ENCODE assay signal across 8 mouse cellular contexts in the genomic region with DNA sequence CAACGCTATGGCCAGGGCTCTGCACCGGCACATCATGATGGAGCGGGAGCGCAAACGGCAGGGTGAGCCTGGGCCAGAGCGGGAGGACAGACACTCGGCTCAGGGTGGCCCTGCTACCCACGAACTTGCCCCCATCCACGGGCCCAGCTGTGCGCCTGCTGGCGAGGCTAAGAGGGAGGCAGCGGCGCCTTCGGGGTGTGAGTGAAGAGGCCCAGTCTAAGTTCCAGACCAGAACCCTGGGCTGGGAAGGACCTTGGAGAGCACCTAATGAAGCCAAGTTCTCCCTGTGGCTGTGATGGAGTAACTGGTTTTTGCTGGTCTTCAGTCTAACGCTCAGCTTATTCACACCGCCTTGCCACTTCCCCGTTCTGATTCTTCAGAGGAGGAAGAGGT. TPM values are rescaled to one million over a fixed set of nuclear protein-coding genes. Genes with fewer than 3 reads are reported as not detected.
A peak's percentile ranks its signal among the peaks of the same experiment; 100 is the strongest.
DNase-seq lines count a peak whose midpoint lies in the region; ATAC-seq and TF ChIP-seq lines count a peak whose summit lies in the region.

No protein-coding gene starts in this region.

- TF ChIP-seq CTCF in left cerebral cortex, adult 2 months (IDR thresholded peaks at IDR 0.05), result no peak

- no peaks in the 10 kb centered on the region for H3K9me3 ChIP-seq in hindbrain, embryonic 16.5 days (ENCODE audit: control insufficient read depth, low read length)
- no peaks in the 10 kb centered on the region for H3K9me3 ChIP-seq in midbrain, embryonic 12.5 days

- peak overlapping the region; percentile 98 for H3K27ac ChIP-seq in left cerebral cortex, adult 2 months
- peak overlapping the region; percentile 88 for H3K27ac ChIP-seq in hindbrain, embryonic 16.5 days (ENCODE audit: low read depth, low read length)
- peak overlapping the region; percentile 87 for H3K27ac ChIP-seq in midbrain, embryonic 12.5 days (replicated peaks)

- intact Hi-C loops in left cerebral cortex, adult 2 months (cut with DNase I), result no loop called here
- intact Hi-C loops in left cerebral cortex, postnatal 14 days (cut with DNase I), result loop anchor here (5.0 kb wide), 1 partner anchor 242 kb away; a partner anchor contains a TSS

- H3K36me3 ChIP-seq in hindbrain, embryonic 16.5 days (ENCODE audit: control insufficient read depth, insufficient read depth, low read length), result peaks cover 63% of the 10 kb centered on the region
- H3K36me3 ChIP-seq in midbrain, embryonic 12.5 days, result peaks cover 81% of the 10 kb centered on the region

- no peaks in the 10 kb centered on the region for H3K27me3 ChIP-seq in hindbrain, embryonic 16.5 days (replicated peaks; ENCODE audit: control insufficient read depth, insufficient read depth, low read length)
- H3K27me3 ChIP-seq in midbrain, embryonic 12.5 days, result no peaks in the 10 kb centered on the region

- H3K4me1 ChIP-seq in hindbrain, embryonic 16.5 days (ENCODE audit: control insufficient read depth, insufficient read depth, low read depth, low read length), result peaks cover 28% of the 10 kb centered on the region
- H3K4me1 ChIP-seq in midbrain, embryonic 12.5 days, result peaks cover 40% of the 10 kb centered on the region

- no peak for DNase-seq in left cerebral cortex, adult 2 months (ENCODE audit: extremely low spot score in 1 of 2, low spot score in 2 of 2)
- no peak for DNase-seq in left cerebral cortex, postnatal 14 days (ENCODE audit: low spot score in 2 of 2)
- no peak for DNase-seq in right cerebral cortex, adult 18-20 months
- no peak for DNase-seq in right cerebral cortex, postnatal 14 days
- no peak for DNase-seq in adrenal gland, postnatal 25 days

- H3K4me2 ChIP-seq in hindbrain, embryonic 16.5 days (ENCODE audit: low read length), result peak overlapping the region; percentile 99
- peak overlapping the region; percentile 99 for H3K4me2 ChIP-seq in midbrain, embryonic 12.5 days (replicated peaks)

- peak overlapping the region; percentile 89 for H3K9ac ChIP-seq in hindbrain, embryonic 16.5 days (ENCODE audit: low read depth, low read length)
- H3K9ac ChIP-seq in midbrain, embryonic 12.5 days (replicated peaks), result peak overlapping the region; percentile 95

- 0 out of 2 replicates have a peak, but pooled peaks have one; percentile 2 for ATAC-seq in common myeloid progenitor, adult 5-6 weeks (replicated peaks; ENCODE audit: low read depth, poor library complexity, severe bottlenecking)
- no peak for ATAC-seq in hindbrain, embryonic 16.5 days
- no peak; the same call in 1 of the 2 replicates for ATAC-seq in midbrain, embryonic 12.5 days (ENCODE audit: low FRiP score, low read depth)

- 2% methylated on average over 16 of the region's 17 CpGs for WGBS in hindbrain, embryonic 16.5 days
- WGBS in midbrain, embryonic 12.5 days, result 1% methylated on average over 17 of the region's 17 CpGs

- H3K4me3 ChIP-seq in left cerebral cortex, adult 2 months, result peak overlapping the region; percentile 97
- H3K4me3 ChIP-seq in hindbrain, embryonic 16.5 days (ENCODE audit: low read length), result peak overlapping the region; percentile 86
- H3K4me3 ChIP-seq in midbrain, embryonic 12.5 days, result peak overlapping the region; percentile 92

RNA-seq across cellular contexts. Expression of a gene that starts 0.7 kb away (rescaled TPM):
- 10 to 100 TPM; 31.0 to 31.7 TPM for total RNA-seq in left cerebral cortex, adult 2 months (2021)
- 10 to 100 TPM; 24.9 to 26.0 TPM for total RNA-seq in left cerebral cortex, postnatal 14 days (2021)
- total RNA-seq in common myeloid progenitor, adult 5-6 weeks (2017), result 42.0 and 78.8 TPM in 2 replicates
- 55.2 and 65.7 TPM in 2 replicates for polyA plus RNA-seq in hindbrain, embryonic 16.5 days (2015; fragmentation: Nextera tagmentation; extraction: Ambion mirVana)
- polyA plus RNA-seq in midbrain, embryonic 12.5 days (2016; fragmentation: Nextera tagmentation; extraction: Ambion mirVana), result 93.1 and 97.6 TPM in 2 replicates
- 62.5 and 70.2 TPM in 2 replicates for total RNA-seq in adrenal gland, postnatal 25 days (2021)

RNA-seq across cellular contexts. Expression of a gene that starts 7.4 kb away (rescaled TPM):
- total RNA-seq in left cerebral cortex, adult 2 months (2021), result 100 to 1,000 TPM; 408 to 429 TPM
- 100 to 1,000 TPM; 468 to 473 TPM for total RNA-seq in left cerebral cortex, postnatal 14 days (2021)
- 854 and 864 TPM in 2 replicates for total RNA-seq in common myeloid progenitor, adult 5-6 weeks (2017)
- polyA plus RNA-seq in hindbrain, embryonic 16.5 days (2015; fragmentation: Nextera tagmentation; extraction: Ambion mirVana), result 1,120 and 1,123 TPM in 2 replicates
- polyA plus RNA-seq in midbrain, embryonic 12.5 days (2016; fragmentation: Nextera tagmentation; extraction: Ambion mirVana), result 1,395 and 1,465 TPM in 2 replicates
- total RNA-seq in adrenal gland, postnatal 25 days (2021), result 542 and 558 TPM in 2 replicates

RNA-seq across cellular contexts. Expression of a gene that starts 13.5 kb away (rescaled TPM):
- total RNA-seq in left cerebral cortex, adult 2 months (2021), result 100 to 1,000 TPM; 121 to 124 TPM
- 100 to 1,000 TPM; 121 to 125 TPM for total RNA-seq in left cerebral cortex, postnatal 14 days (2021)
- 26.9 and 32.3 TPM in 2 replicates for total RNA-seq in common myeloid progenitor, adult 5-6 weeks (2017)
- polyA plus RNA-seq in hindbrain, embryonic 16.5 days (2015; fragmentation: Nextera tagmentation; extraction: Ambion mirVana), result 17.8 and 19.0 TPM in 2 replicates
- 17.4 and 19.3 TPM in 2 replicates for polyA plus RNA-seq in midbrain, embryonic 12.5 days (2016; fragmentation: Nextera tagmentation; extraction: Ambion mirVana)
- total RNA-seq in adrenal gland, postnatal 25 days (2021), result 52.4 and 55.5 TPM in 2 replicates

RNA-seq across cellular contexts. Expression of a gene that starts 13.6 kb away (rescaled TPM):
- total RNA-seq in left cerebral cortex, adult 2 months (2021), result under 1 TPM; 0.23 to 0.87 TPM
- under 1 TPM in 1 of 2 experiments, not detected in 1; 0.38 TPM for total RNA-seq in left cerebral cortex, postnatal 14 days (2021)
- 5.5 and 5.9 TPM in 2 replicates for total RNA-seq in common myeloid progenitor, adult 5-6 weeks (2017)
- polyA plus RNA-seq in hindbrain, embryonic 16.5 days (2015; fragmentation: Nextera tagmentation; extraction: Ambion mirVana), result 5.5 and 6.3 TPM in 2 replicates
- polyA plus RNA-seq in midbrain, embryonic 12.5 days (2016; fragmentation: Nextera tagmentation; extraction: Ambion mirVana), result 21.8 and 23.2 TPM in 2 replicates
- total RNA-seq in adrenal gland, postnatal 25 days (2021), result 1.2 and 2.6 TPM in 2 replicates

RNA-seq across cellular contexts. Expression of a gene that starts 19.0 kb away (rescaled TPM):
- not detected for total RNA-seq in left cerebral cortex, adult 2 months (2021)
- total RNA-seq in left cerebral cortex, postnatal 14 days (2021), result not detected
- total RNA-seq in common myeloid progenitor, adult 5-6 weeks (2017), result 73.1 and 81.7 TPM in 2 replicates
- 0.13 and 0.25 TPM in 2 replicates for polyA plus RNA-seq in hindbrain, embryonic 16.5 days (2015; fragmentation: Nextera tagmentation; extraction: Ambion mirVana)
- 0.50 and 0.73 TPM in 2 replicates for polyA plus RNA-seq in midbrain, embryonic 12.5 days (2016; fragmentation: Nextera tagmentation; extraction: Ambion mirVana)
- total RNA-seq in adrenal gland, postnatal 25 days (2021), result 0.30 TPM in 1 of 2 replicates, not detected in the other
